Mouse (Mus musculus) heart, adult 2 months (tissue): ENCODE measurements around the gene Rsph3b.
"Not testable (repeated sequence)": the region's sequence is repeated elsewhere in the genome, so short reads cannot be mapped to it uniquely, and the experiment has no call there.

Experiments
- CTCF ChIP-seq: fragments of 200-600 bp; IDR thresholded peaks from 2 replicates; pipeline ENCODE4 v1.8.1; 2022; ENCODE audit warnings: antibody characterized with exemption, mild to moderate bottlenecking, moderate library complexity
- EP300 ChIP-seq: fragments of 200-500 bp; IDR thresholded peaks from 2 replicates; pipeline ENCODE4 v1.6.1; 2011; ENCODE audit warnings: low read depth, low read length, control low read depth; ENCODE audit not compliant: insufficient read depth

GRCm38 (mm10) chr17:6962339-6962738 is 13.9 kb upstream of the Rsph3b start:
- not testable (repeated sequence) for TF ChIP-seq CTCF, EP300
